Mouse (Mus musculus) liver, embryonic 16.5 days (tissue): ENCODE data around the gene Arhgef12. TPM values are rescaled to one million over a fixed set of nuclear protein-coding genes. Genes with fewer than 3 reads are reported as not detected.
A peak's percentile ranks its signal among the peaks of the same experiment; 100 is the strongest.

Experiments
- ATAC-seq: fragments of 200-750 bp; cut with Nextera tagmentation; 2 replicates; pipeline ENCODE4 v1.8.0; 2017; ENCODE audit warnings: low read depth, mild to moderate bottlenecking, moderate number of reproducible peaks, moderate library complexity
- H3K27ac ChIP-seq: fragments of 300-500 bp; sonication (generic); 2 replicates; pipeline ENCODE4 v1.5.1; 2014; ENCODE audit warnings: mild to moderate bottlenecking, low read length
- H3K27me3 ChIP-seq: fragments of 300-500 bp; sonication (generic); 2 replicates; pipeline ENCODE4 v1.6.1; 2014; ENCODE audit warnings: low read depth, low read length, mixed read lengths; ENCODE audit not compliant: control insufficient read depth, insufficient read depth
- H3K36me3 ChIP-seq: fragments of 300-500 bp; sonication (generic); 2 replicates; pipeline ENCODE4 v1.6.1; 2014; ENCODE audit warnings: mild to moderate bottlenecking; ENCODE audit not compliant: control insufficient read depth, insufficient read depth
- H3K4me1 ChIP-seq: fragments of 300-500 bp; sonication (generic); 2 replicates; pipeline ENCODE4 v1.6.1; 2014; ENCODE audit warnings: low read depth, low read length, mixed read lengths; ENCODE audit not compliant: control insufficient read depth
- H3K4me2 ChIP-seq: fragments of 300-500 bp; sonication (generic); 2 replicates; pipeline ENCODE4 v1.6.1; 2014; ENCODE audit warnings: low read depth, low read length, mixed read lengths
- H3K4me3 ChIP-seq: fragments of 300-500 bp; sonication (generic); 2 replicates; pipeline ENCODE4 v1.5.1; 2014; ENCODE audit warnings: low read depth, mild to moderate bottlenecking, low read length
- H3K9ac ChIP-seq: fragments of 300-500 bp; sonication (generic); 2 replicates; pipeline ENCODE4 v1.6.1; 2014; ENCODE audit warnings: low read depth, low read length
- H3K9me3 ChIP-seq: fragments of 300-500 bp; sonication (generic); replicated peaks from 2 replicates; pipeline ENCODE4 v1.6.1; 2016; ENCODE audit warnings: low read length; ENCODE audit not compliant: control insufficient read depth
- WGBS: fragments of 180-500 bp; shearing (Covaris S2); extraction: QIAGEN DNeasy Blood & Tissue Kit; methylation state at CpG from one replicate; pipeline ENCODE4 v1.1.7; 2014; ENCODE audit not compliant: insufficient replicate concordance; 5-methylcytosine and 5-hydroxymethylcytosine counted together
- polyA plus RNA-seq: library from polyadenylated mRNA; unstranded; fragments of >200 nt; fragmentation: Nextera tagmentation; extraction: Ambion mirVana; gene quantifications from 2 replicates; pipeline ENCODE4 v1.2.1, GENCODE M21; 2015

Gene Arhgef12
- polyA plus RNA-seq, 1 experiment from 2014 or later = 7.8 TPM

- ATAC-seq = no peak
- H3K4me2 ChIP-seq = no peak overlapping the region
Observed at GRCm38 (mm10) chr9:42945174-42945573, 161.9 kb downstream of the Arhgef12 start.

DNA sequence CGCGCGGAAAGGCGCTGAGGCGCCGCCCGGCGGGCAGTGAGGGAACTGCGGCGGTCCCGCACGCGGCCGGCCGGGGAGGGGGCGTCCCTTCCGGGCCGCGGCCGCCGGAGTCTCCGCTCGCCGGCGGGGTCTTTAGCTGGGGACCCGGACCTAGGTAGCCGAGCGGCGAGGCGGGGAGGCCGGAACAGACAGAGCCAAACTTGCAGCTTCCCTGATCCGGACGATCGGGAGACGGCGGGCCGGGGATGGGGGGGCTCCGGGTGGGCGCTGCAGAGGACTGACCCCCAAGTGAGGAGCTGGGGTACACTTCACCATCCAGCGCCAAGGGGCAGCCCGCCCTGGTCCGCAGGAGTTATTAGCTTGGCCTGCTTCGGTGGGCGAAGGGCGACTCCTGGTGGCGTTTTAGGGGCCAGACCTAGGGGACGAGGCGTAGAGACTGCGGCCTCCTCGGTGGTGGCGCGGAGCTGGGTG lies 162.5 kb downstream of the Arhgef12 start:
- no peaks in the 10 kb centered on the region for H3K4me1 ChIP-seq
- H3K36me3 ChIP-seq = no peaks in the 10 kb centered on the region
- peak overlapping the region; percentile 56 for H3K4me3 ChIP-seq
- no peaks in the 10 kb centered on the region for H3K9me3 ChIP-seq
- ATAC-seq = peak; percentile 77
- H3K4me2 ChIP-seq = peak overlapping the region; percentile 73
- H3K9ac ChIP-seq = peak overlapping the region; percentile 40
- peaks cover 47% of the 10 kb centered on the region for H3K27me3 ChIP-seq
- WGBS = under 1% methylated on average over 51 of the region's 52 CpGs
- H3K27ac ChIP-seq = no peak overlapping the region

More at GRCm38 (mm10) chr9:42945174-42945573, 161.9 kb downstream of the Arhgef12 start:
- Histone ChIP-seq H3K36me3 (no peaks in the 10 kb centered on the region), H3K9ac (no peak overlapping the region), H3K9me3 (no peaks in the 10 kb centered on the region), H3K27me3 (peaks cover 47% of the 10 kb centered on the region), H3K27ac (no peak overlapping the region), H3K4me3 (no peak overlapping the region), H3K4me1 (no peaks in the 10 kb centered on the region)
- WGBS = 15% methylated on average over 7 of the region's 7 CpGs

- no peak; the same call in 1 of the 2 replicates for ATAC-seq
- no peak within 1 kb of the TSS for H3K27ac ChIP-seq
- 2% methylated on average over 54 of the region's 68 CpGs for WGBS
- no peaks in the 10 kb centered on the region for H3K36me3 ChIP-seq
- H3K27me3 ChIP-seq = peaks cover 47% of the 10 kb centered on the region
- H3K9me3 ChIP-seq = no peaks in the 10 kb centered on the region
- H3K9ac ChIP-seq = peak within 1 kb of the TSS; percentile 40
- H3K4me1 ChIP-seq = no peaks in the 10 kb centered on the region
- H3K4me3 ChIP-seq = peak within 1 kb of the TSS; percentile 56
- H3K4me2 ChIP-seq = peak within 1 kb of the TSS; percentile 73
Observed at GRCm38 (mm10) chr9:42943781-42944535, 163.1 kb downstream of the Arhgef12 start, which contains the start of gene Grik4. Gene Grik4 (minus strand): TSS chr9:42944493.

DNA sequence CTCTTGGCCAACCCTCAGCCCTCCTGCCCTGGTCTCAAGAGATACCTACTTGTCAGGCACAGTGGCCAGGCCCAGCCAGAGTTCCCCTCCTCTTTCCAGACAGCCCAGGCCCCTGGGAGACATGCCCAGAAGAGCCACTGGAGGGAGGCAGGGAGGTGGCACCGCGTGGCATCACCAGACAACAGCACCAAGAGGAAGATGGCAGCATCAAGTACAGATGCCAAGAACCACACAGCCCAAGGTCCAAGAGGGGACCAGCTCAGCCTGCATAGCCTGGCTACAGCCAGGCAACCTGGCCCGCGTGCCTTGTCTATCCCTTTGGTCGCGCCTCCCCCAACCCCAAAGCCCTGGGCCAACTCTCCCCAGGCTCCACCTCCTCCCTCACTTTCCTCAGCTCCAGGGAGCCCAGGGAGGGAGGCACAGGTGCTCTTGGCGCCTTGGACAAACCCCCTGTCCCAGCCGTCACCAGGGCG lies 163.9 kb downstream of the Arhgef12 start:
- no peaks in the 10 kb centered on the region for H3K36me3 ChIP-seq
- no peaks in the 10 kb centered on the region for H3K9me3 ChIP-seq
- no peak overlapping the region for H3K4me3 ChIP-seq
- H3K4me2 ChIP-seq = peak overlapping the region; percentile 73; the same call in 1 of the 2 replicates
- no peak for ATAC-seq
- H3K9ac ChIP-seq = no peak overlapping the region
- H3K27ac ChIP-seq = no peak overlapping the region
- 9% methylated on average over 9 of the region's 9 CpGs for WGBS
- no peaks in the 10 kb centered on the region for H3K4me1 ChIP-seq
- peaks cover 47% of the 10 kb centered on the region for H3K27me3 ChIP-seq

GRCm38 (mm10) chr9:42942148-42942547 lies 164.9 kb downstream of the Arhgef12 start:
- WGBS = 37% methylated on average over 4 of the region's 4 CpGs

DNA sequence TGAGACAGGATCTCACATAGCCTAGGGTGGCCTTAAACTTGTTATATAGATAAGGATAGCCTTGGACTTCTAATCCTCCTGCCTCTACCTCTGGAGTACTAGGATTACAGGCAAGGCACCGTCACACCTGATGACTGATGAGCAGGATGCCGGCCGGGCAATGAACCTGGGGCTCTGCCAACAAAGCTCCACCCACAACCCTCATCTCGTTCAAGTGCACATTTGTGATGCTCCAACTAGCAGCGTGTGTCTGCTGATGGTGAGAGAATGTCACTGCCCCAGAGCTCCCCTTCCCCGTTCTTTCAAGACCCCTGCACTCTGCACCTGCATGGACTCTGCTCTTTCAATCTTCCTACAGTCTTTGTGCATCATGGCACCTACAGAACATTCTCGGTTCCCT lies 174.9 kb downstream of the Arhgef12 start:
- no peak overlapping the region for H3K9ac ChIP-seq
- H3K27me3 ChIP-seq = no peaks in the 10 kb centered on the region
- H3K4me2 ChIP-seq = no peak overlapping the region
- 46% methylated on average over 7 of the region's 7 CpGs for WGBS
- no peak overlapping the region for H3K27ac ChIP-seq
- H3K4me1 ChIP-seq = no peaks in the 10 kb centered on the region
- no peaks in the 10 kb centered on the region for H3K36me3 ChIP-seq
- no peaks in the 10 kb centered on the region for H3K9me3 ChIP-seq
- H3K4me3 ChIP-seq = no peak overlapping the region
- no peak for ATAC-seq

More at GRCm38 (mm10) chr9:42942148-42942547, 164.9 kb downstream of the Arhgef12 start:
- Histone ChIP-seq H3K4me3 (no peak overlapping the region), H3K9me3 (no peaks in the 10 kb centered on the region), H3K27ac (no peak overlapping the region), H3K9ac (no peak overlapping the region), H3K36me3 (no peaks in the 10 kb centered on the region), H3K4me2 (no peak overlapping the region), H3K4me1 (no peaks in the 10 kb centered on the region), H3K27me3 (peaks cover 47% of the 10 kb centered on the region)
- ATAC-seq = no peak

GRCm38 (mm10) chr9:42927498-42927897 lies 179.5 kb downstream of the Arhgef12 start:
- no peak for ATAC-seq
- Histone ChIP-seq H3K4me3 (no peak overlapping the region), H3K36me3 (no peaks in the 10 kb centered on the region), H3K4me2 (no peak overlapping the region), H3K9me3 (no peaks in the 10 kb centered on the region), H3K27ac (no peak overlapping the region), H3K4me1 (no peaks in the 10 kb centered on the region), H3K9ac (no peak overlapping the region), H3K27me3 (no peaks in the 10 kb centered on the region)
- WGBS = 55% methylated on average over 10 of the region's 10 CpGs

DNA sequence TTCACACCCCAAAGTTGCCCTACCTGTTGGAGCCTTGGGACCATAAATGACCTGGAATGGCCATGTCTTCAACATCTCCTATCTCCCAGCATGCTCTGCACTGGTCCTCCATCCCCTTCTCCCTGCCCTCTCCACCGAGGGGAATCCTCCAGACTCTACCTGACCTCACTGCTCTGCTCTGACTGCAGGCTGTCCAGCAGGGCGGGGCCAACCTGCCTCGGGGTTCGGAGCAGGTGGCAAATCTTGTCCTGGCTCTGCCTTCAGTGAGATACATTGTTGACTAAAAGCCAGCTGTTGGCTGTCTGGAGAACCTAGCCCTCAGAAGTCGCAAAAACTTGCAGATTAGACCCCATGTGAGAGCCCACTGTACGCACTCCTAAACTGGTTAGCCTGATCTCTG lies 180.5 kb downstream of the Arhgef12 start:
- H3K4me3 ChIP-seq = no peak overlapping the region
- no peak for ATAC-seq
- H3K36me3 ChIP-seq = no peaks in the 10 kb centered on the region
- H3K27ac ChIP-seq = no peak overlapping the region
- H3K4me1 ChIP-seq = no peaks in the 10 kb centered on the region
- no peak overlapping the region for H3K4me2 ChIP-seq
- no peaks in the 10 kb centered on the region for H3K9me3 ChIP-seq
- H3K9ac ChIP-seq = no peak overlapping the region
- WGBS = 59% methylated on average over 6 of the region's 6 CpGs
- no peaks in the 10 kb centered on the region for H3K27me3 ChIP-seq

DNA sequence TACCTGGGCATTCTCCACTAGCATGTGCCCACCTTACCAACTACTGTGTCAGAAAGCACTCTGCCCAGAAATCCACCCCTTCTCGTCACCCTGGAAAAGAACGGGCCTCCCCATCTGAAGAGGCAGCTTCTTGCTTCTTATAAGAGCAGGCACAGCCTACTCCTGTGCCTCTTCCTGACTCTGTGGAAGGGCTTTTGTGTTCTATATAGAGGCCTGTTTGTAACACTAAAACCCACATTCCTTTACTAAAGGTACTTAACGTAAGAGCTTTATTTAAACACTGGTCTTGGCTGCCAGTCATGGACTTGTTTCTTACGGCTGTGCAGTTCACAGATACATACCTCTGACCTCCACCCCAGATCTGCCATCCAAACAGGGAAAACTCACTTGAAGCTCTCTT lies 185.2 kb downstream of the Arhgef12 start:
- H3K4me2 ChIP-seq = no peak overlapping the region
- H3K27ac ChIP-seq = no peak overlapping the region
- H3K27me3 ChIP-seq = no peaks in the 10 kb centered on the region
- ATAC-seq = no peak
- no peak overlapping the region for H3K4me3 ChIP-seq
- no peaks in the 10 kb centered on the region for H3K36me3 ChIP-seq
- WGBS = 67% methylated on average over 4 of the region's 4 CpGs
- no peak overlapping the region for H3K9ac ChIP-seq
- H3K4me1 ChIP-seq = no peaks in the 10 kb centered on the region
- no peaks in the 10 kb centered on the region for H3K9me3 ChIP-seq
